Mouse (Mus musculus) MN1 (cell line): ENCODE measurements around the gene Washc1.
"Not testable (repeated sequence)": the region's sequence is repeated elsewhere in the genome, so short reads cannot be mapped to it uniquely, and the experiment has no call there.

ENCODE experiments used
- DNase-seq: peaks from one replicate; pipeline ENCODE4 v3.0.0-alpha.2; 2016; ENCODE audit warnings: low spot score

Gene Washc1

DNA sequence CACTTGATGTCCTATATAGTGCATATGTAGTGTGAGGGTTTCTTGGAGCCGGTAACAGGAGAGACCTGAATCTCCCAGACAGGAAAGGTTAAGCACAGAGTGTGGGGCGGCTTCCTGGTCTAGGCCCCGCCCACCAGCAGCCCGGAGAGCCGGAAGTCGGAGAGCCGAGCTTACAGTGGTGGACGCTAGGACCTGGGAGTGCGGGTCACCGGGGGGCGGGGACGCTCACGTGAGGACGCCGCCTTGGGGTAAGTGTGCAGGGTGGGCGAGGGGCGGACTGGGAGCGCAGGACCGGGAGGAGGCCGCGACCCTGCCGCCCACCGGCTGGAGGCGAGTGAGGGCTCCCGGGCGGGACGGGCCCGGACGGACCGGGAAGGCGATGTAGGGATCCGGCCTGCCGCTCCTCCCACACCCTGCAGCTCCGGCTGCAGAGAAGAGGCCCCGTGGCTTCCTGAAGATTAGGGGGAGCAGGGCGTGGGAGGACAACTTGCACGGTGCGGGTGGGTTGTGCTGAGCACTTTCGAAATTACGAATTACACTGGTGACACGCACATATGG, at the start of gene Washc1:
TSS of gene Washc1 (plus strand) at position 144 of the 558 bp plus-strand sequence.
- DNase-seq: peak; percentile 92

DNA sequence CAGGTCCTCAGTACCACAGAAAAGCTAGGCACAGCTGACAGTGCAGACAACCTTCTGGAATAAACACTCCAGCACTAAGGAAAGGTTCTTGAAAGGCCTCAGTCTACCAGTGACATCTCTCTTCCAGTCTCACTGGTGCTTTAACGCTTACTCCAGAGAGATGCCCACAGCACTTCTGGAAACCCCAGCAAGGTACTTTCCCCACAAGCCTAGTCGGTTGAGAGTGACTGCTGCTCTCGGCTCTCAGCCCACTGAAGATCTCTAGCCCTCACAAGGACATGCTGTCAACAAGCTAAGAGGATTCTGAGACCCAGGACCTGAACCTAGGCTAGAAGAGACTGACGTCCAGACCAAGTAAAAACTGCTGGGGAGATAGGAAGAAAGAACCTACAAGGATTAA, 46.2 kb upstream of the Washc1 start:
- DNase-seq: no peak

DNA sequence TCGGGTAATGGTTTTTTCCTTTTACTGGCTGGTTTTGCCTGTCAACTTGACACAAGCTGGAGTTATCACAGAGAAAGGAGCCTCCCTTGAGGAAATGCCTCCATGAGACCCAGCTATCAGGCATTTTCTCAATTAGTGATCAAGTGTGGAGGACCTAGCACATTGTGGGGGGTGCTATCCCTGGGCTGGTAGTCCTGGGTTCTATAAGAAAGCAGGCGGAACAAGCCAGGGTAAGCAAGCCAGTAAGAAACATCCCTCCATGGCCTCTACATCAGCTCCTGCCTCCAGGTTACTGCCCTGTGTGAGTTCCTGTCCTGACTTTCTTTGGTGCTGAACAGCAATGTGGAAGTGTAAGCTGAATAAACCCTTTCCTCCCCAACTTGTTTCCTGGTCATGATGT, 42.3 kb upstream of the Washc1 start:
- DNase-seq: not testable (repeated sequence)

DNA sequence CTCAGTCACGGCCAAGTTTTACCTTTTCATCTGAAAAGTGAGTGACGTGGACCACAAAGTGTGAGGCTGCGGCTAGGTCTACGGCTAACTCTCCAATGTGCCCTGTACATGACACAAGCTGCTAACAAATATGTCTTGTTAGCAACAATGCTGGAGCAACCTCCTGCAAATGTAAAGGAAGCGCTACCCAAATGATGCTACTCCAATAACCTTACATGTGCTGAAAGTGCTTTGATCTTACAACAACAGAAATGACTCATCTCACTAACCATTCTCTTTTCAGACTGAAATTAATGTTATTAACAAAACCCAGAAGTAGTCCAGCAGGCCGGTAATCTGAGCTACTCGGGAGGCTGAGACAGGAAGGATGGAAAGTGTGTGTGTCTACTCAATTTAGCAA, 37.4 kb upstream of the Washc1 start:
- DNase-seq: peak; percentile 65

DNA sequence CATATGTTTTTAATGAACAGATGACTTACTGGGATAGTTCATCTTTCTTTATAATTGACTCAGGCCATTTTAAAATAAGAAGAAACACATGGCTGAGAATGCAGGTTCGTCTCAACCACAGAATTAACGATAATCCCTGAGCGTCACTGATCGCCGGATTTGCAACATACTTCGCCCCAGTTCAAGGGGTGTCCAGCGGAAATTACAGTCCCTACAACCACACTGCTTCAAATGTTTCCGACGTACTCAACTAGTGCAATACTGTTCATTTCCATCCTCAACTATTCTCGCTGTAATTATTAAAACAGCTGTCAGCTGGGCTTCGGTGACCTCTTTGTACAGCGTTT, 35.5 kb upstream of the Washc1 start:
- no peak for DNase-seq

DNA sequence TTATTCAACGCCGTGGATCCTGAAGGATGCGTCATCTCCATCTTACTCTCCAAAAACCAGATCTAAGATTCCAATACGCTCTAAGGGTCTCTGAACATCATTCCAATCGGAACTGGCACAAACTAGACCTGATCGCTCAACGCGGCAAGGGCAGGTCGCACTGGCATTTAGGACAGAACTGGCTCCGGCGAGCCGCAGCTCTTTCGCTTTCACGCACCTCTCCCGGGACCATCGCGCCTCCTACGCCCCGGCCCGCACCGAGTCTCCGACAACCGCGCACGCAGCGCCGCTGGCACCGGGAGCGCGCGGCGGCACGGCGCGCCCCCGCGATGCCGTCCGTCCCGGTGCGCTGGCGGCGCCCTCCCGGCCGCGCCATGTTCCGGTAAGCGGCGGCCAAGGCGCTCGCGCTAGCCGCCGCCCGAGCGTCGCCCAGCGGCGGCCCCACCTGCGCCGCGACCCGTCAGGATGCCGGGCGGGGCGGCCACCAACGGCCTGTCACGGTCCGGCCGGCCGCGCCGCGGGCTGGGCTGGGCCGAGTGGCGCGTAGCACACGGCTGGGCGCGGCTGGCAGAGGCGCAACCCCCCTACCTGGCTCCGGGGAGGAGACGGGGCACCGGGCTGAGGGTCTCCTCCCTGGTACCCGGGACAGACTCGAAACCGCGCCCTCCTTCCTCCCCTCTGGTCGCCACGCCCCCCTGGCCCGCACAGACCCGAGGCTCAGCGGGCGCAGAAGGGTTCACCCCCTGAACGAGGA, 35.0 kb upstream of the Washc1 start:
- DNase-seq: peak; percentile 67

DNA sequence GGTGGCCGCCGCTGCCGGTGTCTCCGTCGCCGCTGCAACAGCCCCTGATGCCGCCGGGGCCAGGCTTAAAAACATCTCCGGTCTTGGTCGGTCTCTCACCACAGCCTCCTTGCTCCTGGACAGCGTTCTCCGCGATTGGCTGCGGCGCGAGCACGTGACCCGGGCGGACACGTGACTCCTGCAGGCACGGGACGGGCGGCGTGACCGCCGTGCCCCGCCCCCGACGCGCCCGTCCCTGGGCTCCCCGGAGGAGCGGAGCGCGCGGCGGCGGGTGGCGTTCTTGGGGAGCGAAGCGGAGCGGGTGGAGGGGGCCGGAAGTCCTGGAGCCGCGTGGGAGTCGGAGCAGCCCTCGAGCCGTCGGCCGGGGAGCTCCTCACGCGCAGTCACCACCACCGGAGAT, 34.4 kb upstream of the Washc1 start, which contains the start of gene Ankrd12:
TSS of gene Ankrd12 (minus strand) at position 156 of the 400 bp plus-strand sequence.
- peak; percentile 96 for DNase-seq

DNA sequence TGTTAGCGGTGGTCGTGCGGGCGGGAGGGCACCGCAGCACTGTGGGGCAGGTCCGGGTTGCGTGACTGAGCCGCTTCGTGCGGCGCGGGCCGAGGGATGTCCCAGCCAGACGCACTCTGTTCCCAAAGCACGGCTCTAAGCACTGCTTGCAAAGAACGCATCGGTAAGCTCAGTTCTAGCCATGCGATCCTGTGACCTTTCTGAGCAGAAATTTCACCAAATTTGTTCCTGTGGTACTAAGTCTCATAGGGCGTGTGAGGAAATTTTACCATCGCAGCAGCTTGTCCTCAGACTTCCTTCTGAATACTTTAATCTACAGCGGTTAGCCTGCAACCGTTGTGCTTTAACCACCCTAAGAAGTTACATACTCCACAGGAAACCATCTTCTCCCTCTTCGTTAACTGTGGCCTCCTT, 33.9 kb upstream of the Washc1 start:
- peak; percentile 48 for DNase-seq

DNA sequence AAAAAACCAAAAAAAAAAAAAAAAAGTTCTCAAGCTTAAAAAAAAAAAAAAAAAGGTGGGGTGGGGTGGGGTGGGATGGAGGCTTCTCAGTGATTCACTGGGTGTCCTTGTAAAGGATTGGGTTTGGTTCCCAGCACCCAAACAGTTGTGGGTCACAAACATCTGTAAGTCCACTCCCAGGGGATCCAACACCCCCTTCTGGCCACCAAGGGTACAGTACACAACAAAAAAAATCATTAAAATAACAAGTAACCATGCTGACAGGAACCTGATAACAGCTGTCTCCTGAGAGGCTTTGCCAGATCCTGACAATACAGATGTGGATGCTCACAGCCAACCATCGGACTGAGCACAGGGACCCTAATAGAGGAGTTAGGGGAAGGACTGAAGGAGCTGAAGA, 26.9 kb upstream of the Washc1 start:
- DNase-seq: no peak

DNA sequence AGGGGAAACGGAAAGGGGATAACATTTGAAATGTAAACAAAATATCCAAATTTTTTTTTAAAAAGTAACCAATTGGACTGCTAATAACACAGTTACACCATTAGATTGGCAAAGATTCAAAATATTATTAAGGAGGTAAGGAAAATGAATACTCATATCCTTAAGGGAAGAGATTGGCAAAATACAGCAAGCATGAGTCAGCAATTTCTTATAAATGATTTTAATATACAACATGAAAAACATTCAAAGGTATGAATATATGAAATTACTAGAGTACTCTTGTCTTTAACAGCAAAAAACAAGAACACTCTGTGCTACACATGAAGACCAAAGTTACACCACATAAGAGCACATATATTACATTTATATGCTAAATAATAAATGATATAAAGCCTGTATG, 26.3 kb upstream of the Washc1 start:
- DNase-seq: no peak

DNA sequence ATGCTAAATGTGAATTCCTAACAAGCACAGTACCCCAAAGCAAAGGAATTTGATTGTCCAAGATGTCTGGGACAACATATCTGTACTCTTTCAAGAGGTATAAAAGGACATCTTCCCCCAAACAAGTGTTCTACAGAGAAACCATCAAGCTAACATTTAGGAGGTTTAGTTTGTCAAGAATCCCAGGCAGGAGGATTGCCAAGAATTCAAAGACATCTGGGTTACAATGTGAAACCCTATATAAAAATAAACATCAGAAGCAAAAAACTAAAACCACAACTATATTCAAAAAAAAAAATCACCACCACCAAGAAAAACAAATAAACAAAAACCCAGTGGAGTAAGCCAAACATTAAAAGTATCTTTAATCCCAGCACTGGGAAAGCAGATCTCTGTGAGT, 21.1 kb upstream of the Washc1 start:
- DNase-seq: no peak

DNA sequence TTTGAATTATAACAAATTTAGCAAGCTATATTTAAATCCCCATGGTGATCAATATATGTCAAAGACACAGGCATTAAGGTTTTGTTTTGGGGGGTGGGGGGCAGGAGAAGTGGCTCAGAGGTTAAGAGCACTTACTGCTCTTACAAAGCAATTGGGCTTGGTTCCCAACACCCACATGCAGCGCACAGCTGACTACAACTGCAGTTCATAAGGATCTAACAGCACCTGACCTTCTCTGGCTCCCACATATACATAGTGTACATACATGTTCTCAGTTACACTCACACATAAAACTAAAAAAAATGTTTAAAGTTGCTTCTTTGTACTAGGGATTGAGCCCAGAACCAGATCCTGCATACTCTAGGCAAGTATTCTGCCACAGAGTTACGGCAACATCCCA, 20.0 kb upstream of the Washc1 start:
- no peak for DNase-seq

DNA sequence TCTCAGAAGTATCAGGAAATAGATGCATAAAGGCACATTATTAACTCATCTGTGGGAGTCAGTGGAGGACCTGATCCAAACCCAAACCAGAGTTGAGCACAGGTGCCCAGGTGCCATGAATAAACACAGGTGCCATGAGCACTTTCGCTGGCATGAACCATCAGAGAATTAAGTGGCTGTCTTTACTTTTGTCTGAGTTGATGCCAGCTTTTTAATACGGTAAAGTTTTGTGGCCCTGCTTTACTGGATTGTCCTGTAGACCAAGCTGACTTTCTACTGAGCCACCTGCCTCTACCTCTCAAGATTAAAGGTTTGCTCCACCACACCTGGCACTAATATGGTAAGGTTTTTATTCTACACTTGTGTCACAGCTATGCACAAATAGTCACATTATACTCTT, 19.3 kb upstream of the Washc1 start:
- DNase-seq: no peak

DNA sequence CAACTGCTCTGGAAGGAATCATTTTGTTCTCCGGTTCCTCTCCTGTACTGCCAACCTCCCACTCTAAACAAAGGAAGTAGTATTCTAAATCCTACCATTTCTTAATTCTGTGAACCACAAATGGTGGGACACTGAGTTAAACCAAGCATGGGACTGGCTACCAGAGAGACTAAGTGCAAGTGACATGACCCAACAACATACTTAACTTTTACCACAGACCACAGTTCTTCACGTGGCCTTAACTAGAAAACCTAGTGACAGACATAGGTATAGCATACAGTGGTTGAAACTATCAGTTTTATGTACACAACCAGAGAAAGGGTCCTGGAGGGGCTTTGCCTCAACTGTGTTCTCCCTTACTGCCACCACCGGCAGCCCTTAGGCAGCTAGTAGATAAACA, 18.7 kb upstream of the Washc1 start:
- no peak for DNase-seq

DNA sequence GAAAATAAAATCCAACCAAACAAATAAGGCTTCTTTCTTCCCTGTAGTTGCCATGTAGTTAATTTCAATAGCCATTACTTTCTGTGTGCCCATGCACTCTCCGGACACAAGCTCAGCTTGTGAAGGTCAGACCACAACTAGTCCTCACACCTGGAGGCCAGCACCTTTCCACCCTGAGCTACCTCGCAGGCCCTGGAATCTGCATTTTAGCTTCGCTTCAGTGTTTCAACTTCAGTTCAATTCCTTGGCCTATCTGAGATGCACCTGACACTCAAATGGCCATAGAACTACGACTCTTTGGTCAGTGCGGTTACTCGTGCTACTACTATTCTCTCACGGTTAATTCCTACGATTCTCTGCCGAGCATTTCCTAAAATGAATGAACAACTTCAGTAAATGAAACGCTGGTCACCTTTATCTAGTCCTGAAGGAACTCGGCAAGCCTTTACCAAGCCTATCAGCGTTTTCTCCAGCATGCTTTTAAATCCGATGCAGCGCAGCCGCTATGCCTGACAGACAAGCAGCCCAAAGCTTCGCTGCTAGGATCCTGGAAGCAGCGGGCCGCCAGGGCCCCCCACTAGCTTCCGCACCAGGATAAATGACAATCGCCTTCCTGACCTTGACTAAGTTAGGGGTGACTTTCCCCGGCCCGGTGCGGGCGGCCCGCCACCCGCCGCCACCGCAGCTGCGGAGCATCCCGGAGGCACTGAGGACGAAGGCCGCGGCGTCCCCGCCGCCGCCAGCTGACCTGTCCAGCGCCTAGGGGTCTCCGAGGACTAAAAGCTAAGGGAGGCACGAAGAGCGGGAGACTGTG, 10.6 kb upstream of the Washc1 start:
- no peak for DNase-seq

DNA sequence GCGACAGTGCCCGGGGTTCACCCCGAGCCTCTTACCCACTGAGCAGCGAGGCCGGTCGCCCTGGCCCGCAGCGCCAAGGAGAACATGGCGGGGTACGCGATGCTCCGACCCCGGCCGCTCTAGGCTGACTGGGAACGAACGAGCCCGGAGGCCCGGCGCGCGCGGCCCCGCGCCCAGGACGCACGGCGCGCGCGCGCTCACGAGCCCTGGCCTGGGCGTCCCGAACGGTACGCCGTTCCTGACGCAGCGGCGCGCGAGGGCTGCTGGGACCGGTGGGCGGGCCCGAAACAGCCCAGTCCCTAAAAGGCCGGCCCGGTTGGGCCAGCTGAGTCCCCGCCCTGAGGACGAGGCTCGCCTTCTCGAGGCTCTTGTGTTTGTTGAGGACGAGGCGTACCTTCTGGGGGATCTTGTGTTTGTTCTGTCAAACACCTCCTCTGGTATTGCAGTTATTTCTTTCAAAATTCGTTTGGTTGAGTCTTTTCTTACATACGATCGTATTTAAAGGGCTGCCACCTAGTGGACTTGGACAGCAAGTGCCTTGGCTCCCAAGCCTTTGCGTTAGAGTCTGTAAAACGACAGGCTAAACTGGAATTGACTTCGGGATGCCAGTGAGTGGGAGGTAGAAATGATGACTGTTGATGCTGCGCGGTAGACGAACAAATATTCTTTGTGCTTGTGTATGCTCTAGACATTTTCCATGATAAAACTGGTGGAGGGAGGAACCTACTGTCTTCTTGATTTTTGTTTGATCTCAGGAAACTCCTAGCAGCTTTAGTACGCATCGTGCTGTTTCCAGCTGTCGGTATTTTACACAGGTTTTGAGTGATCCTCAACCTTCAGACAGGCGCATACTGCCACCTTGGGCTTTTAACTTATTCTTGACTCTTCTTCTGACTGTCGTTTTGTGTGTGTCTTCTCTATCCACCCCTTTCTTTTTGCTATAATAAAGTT, 9.7 kb upstream of the Washc1 start, which contains the start of gene Ndufv2:
TSS of gene Ndufv2 (minus strand) at position 180 of the 951 bp plus-strand sequence.
- DNase-seq: peak; percentile 99

DNA sequence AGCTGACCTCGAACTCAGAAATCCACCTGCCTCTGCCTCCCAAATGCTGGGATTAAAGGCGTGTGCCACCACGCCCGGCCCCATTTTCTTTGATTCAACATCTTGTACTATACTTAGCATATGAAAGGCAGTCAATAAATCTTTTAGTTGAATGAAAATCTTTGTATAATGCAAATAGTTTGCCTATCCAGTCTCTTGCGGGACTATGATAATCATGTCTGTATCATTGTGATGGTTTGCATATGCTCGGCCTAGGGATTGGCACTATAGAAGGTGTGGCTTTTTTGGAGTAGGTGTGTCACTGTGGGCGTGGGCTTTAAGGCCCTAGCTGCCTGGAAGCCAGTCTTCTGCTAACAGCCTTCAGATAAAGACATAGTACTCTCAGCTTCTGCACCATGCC, 7.3 kb upstream of the Washc1 start:
- DNase-seq: no peak

DNA sequence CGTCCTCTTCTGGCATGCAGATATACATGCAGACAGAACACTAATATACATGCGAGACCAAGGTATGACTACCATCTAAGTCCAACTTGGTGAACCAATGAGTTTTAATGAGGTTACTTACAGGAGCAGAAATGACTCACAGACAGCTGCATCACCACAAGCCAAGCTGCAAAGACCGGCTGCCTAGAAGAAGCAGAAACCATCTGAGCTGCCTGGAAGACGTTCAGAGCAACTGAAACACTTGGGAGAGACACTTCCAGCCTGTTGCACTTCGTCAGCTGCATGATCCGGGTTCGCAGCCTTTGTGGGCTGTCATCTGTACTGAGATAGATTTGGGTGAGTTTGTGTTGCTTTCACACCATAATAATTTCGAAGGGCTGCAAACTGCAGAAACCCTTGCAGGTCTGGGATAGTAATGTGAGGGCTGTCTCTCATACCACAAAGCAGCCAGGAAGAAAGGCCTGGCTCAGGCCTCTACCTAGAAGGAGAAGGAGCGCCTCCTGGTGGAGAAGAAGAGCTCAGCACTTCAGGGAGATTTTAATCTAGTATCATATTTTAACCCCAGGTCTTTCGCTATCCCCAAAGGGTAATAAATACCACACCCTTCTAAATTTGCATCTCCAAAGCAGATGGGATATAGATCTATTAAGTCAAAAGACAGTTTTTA, 4.6 kb upstream of the Washc1 start:
- peak; percentile 71 for DNase-seq

DNA sequence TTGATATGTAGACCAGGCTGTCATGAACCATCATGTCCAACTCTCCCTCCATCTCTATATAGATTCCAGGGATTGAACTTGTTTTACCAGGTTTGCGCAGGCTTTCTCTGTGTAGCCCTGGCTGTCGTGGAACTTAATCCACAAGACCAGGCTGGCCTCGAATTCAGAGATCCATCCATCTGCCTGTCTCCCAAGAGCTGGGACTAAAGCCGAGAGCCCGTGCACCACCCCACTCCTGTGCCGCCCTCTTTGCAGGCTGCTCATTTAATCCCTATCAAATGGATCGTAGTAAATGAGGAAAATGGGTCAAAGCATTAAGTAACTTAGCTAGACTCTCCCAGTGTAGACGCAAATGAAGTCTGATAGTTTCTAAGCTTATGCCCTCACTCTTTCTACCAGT, 3.9 kb upstream of the Washc1 start:
- DNase-seq: no peak

DNA sequence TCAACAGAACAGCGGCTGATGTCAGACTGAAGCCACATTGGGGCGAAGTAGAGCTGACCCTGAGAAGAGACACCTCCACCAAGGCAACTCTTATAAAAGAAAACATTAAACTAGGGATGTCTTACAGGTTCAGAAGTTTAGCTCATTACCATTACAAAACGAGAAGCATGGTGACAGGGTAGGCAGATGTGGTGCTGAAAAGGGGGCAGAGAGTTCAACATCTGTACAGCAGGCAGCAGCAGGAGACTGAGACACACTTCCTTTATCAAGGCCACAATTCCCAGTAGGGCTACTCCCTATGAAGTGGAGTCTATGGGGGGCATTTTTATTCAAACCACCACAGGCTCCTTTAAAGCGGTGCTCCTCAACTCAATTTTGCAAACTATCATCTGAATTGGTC, 3.1 kb upstream of the Washc1 start:
- DNase-seq: no peak

DNA sequence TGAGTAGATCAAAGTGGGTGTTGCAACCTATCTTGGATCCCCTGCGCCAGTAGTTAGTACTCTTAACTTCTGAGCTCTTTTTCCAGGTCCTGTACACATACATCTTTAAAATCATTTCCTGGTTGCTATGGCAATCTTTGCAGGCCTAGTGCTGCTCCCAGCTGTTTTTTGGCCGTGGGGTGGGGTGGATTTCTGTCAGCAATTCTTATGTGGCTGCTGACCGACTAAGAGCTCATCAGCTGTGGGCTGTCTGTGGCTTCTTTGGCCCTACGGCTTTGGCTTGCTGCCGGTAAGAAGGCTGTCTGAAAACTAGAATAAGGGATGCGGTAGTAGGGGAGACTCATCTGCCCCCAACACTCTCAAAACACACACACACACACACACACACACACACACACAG, 599 bp upstream of the Washc1 start:
- peak; percentile 49 for DNase-seq
